Mouse (Mus musculus): ENCODE results near the gene Wdr43. TPM values are rescaled to one million over a fixed set of nuclear protein-coding genes. Genes with fewer than 3 reads are reported as not detected.
"Not testable (repeated sequence)": the region's sequence is repeated elsewhere in the genome, so short reads cannot be mapped to it uniquely, and the experiment has no call there.

Gene Wdr43
- total and polyA plus RNA-seq, 3 experiments = 175 to 393 (median 249) TPM

DNA sequence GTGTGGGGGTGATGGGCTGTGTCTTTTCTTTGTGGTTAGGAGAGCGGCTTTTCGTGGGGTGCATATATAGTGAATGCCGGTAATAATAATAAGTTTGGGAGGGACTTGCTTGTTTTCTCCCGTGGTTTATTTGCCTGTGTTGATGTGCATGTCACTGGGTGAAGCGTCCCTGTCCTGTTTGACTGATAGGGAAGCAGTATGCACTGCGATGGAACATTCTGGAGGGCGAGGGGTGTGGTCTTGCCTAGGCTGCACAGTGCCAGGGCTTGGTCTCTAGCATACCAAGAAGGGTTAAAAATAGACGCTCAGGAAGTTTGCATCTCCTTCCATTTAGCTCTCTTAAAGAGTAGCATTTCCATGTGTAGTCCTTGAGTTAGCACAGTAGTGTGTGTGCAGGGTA, 21.1 kb downstream of the Wdr43 start:
- H3K79me2 ChIP-seq (ENCODE audit: control insufficient read depth, insufficient read depth, low read length, poor library complexity) = peaks cover 7% of the 10 kb centered on the region; the same call in 1 of the 2 replicates
- no peaks in the 10 kb centered on the region for H3K9me3 ChIP-seq (replicated peaks; ENCODE audit: insufficient read depth, low read length)
- H3K36me3 ChIP-seq (ENCODE audit: control insufficient read depth in 1 of 2, insufficient read depth in 2 of 2, low read length in 2 of 2) = peaks cover 0 to 58% of the 10 kb centered on the region in 2 experiments; a peak in 2 of 4 replicates
- no peaks in the 10 kb centered on the region for H3K27me3 ChIP-seq (ENCODE audit: control insufficient read depth in 1 of 2, insufficient read depth in 2 of 2, low read length in 2 of 2)
- no peak overlapping the region for H3K27ac ChIP-seq (ENCODE audit: control insufficient read depth, low read depth, low read length)
- DNase-seq (ENCODE audit: low read depth, low spot score) = no peak
- H3K4me1 ChIP-seq (ENCODE audit: control insufficient read depth in 1 of 2, insufficient read depth in 2 of 2, low read length in 2 of 2) = no peaks in the 10 kb centered on the region
- H3K4me3 ChIP-seq (ENCODE audit: control insufficient read depth in 1 of 2, insufficient read depth in 1 of 2, low read depth in 2 of 2, low read length in 2 of 2) = no peak overlapping the region
- TF ChIP-seq RAD21 (IDR thresholded peaks at IDR 0.05; ENCODE audit: low read depth, low read length) (no peak), HCFC1 (IDR thresholded peaks at IDR 0.05; ENCODE audit: low read depth, low read length) (no peak), GATA1 (IDR thresholded peaks at IDR 0.05; ENCODE audit: low read depth, low read length) (no peak), POLR2A (IDR thresholded peaks at IDR 0.05; ENCODE audit: control insufficient read depth in 1 of 2, insufficient read depth in 1 of 2, low read depth in 1 of 2, low read length in 2 of 2, poor library complexity in 1 of 2) (no peak), EP300 (IDR thresholded peaks at IDR 0.05; ENCODE audit: low read depth in 1 of 2, low read length in 2 of 2) (no peak), MAX (IDR thresholded peaks at IDR 0.05; ENCODE audit: low read length) (no peak), CHD2 (IDR thresholded peaks at IDR 0.05; ENCODE audit: low read length) (no peak), ZC3H11A (IDR thresholded peaks at IDR 0.05; ENCODE audit: low read depth, low read length) (no peak), MYC (IDR thresholded peaks at IDR 0.05; ENCODE audit: low read depth, low read length) (no peak), TCF12 (IDR thresholded peaks at IDR 0.05; ENCODE audit: low read depth, low read length) (no peak), POLR2AphosphoS5 (IDR thresholded peaks at IDR 0.05; ENCODE audit: borderline replicate concordance, low read depth, low read length) (no peak), NELFE (IDR thresholded peaks at IDR 0.05; ENCODE audit: low read depth, low read length) (no peak), TBP (IDR thresholded peaks at IDR 0.05; ENCODE audit: low read depth, low read length) (no peak), CHD1 (IDR thresholded peaks at IDR 0.05; ENCODE audit: low read depth, low read length) (no peak), ZKSCAN1 (IDR thresholded peaks at IDR 0.05; ENCODE audit: low read depth, low read length) (no peak), ELF1 (IDR thresholded peaks at IDR 0.05; ENCODE audit: low read depth, low read length) (no peak), NRF1 (IDR thresholded peaks at IDR 0.05; ENCODE audit: insufficient read depth, low read depth, low read length, poor library complexity, severe bottlenecking) (no peak), MAFK (IDR thresholded peaks at IDR 0.05; ENCODE audit: borderline replicate concordance, low read depth, low read length) (no peak), BHLHE40 (IDR thresholded peaks at IDR 0.05; ENCODE audit: borderline replicate concordance, low read depth, low read length) (no peak)
- no peak overlapping the region for H3K9ac ChIP-seq (ENCODE audit: control insufficient read depth, low read depth, low read length, poor library complexity, severe bottlenecking)

DNA sequence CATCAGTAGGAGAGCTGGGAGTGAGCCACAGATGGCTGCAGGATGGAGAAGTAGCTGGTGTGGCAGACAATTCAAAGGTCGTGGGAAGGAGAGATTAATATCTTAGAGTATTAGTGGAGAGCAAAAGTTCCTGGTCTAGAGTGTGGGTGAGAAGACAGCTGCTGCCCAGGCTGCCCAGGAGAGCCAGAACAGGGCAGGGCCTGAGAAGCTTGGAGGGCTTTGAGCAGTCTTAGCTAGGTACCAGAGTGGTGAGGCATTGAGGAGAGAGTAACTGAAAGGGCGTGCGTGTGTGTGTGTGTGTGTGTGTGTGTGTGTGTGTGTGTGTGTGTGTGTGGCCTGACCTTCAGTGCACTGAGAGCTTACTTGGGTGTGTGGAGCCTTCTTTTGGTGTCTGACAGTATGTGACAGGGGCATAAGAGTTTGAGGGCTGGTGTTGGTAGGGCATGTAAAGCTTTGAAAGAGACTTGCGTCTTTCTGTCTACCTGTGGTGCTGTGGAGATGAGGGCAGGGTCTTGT, 22.1 kb downstream of the Wdr43 start:
- Histone ChIP-seq H3K27ac (ENCODE audit: control insufficient read depth, low read depth, low read length) (no peak overlapping the region), H3K9me3 (replicated peaks; ENCODE audit: insufficient read depth, low read length) (no peaks in the 10 kb centered on the region), H3K9ac (ENCODE audit: control insufficient read depth, low read depth, low read length, poor library complexity, severe bottlenecking) (no peak overlapping the region), H3K79me2 (ENCODE audit: control insufficient read depth, insufficient read depth, low read length, poor library complexity) (peaks cover 7% of the 10 kb centered on the region), H3K36me3 (ENCODE audit: control insufficient read depth in 1 of 2, insufficient read depth in 2 of 2, low read length in 2 of 2) (peaks cover 0 to 59% of the 10 kb centered on the region in 2 experiments; a peak in 2 of 4 replicates), H3K27me3 (ENCODE audit: control insufficient read depth in 1 of 2, insufficient read depth in 2 of 2, low read length in 2 of 2) (no peaks in the 10 kb centered on the region), H3K4me1 (ENCODE audit: control insufficient read depth in 1 of 2, insufficient read depth in 2 of 2, low read length in 2 of 2) (no peaks in the 10 kb centered on the region), H3K4me3 (ENCODE audit: control insufficient read depth in 1 of 2, insufficient read depth in 1 of 2, low read depth in 2 of 2, low read length in 2 of 2) (no peak overlapping the region)
- TF ChIP-seq USF1 (IDR thresholded peaks at IDR 0.05; ENCODE audit: low read depth, low read length) = no peak
- TF ChIP-seq TAL1 (IDR thresholded peaks at IDR 0.05; ENCODE audit: low read length) = no peak
- TF ChIP-seq UBTF (IDR thresholded peaks at IDR 0.05; ENCODE audit: borderline replicate concordance, insufficient read depth, low read depth, low read length) = no peak
- TF ChIP-seq MYB (IDR thresholded peaks at IDR 0.05; ENCODE audit: low read depth, low read length) = no peak
- DNase-seq (ENCODE audit: low read depth, low spot score) = no peak

DNA sequence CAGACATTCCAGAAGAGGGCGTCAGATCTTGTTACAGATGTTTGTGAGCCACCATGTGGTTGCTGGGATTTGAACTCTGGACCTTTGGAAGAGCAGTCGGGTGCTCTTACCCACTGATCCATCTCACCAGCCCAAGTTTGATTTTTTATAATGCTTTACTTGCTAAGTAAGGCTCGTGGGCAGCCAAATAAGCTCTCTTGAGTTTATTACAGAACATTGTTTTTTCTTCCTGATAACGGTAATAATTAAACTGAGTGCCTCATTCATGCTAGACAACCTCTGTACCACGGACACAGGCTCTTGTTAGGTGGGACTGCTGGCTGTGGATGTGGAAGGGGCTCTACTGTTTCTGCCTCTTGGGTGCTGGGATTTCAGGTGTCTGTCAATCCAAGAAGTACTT, 23.4 kb downstream of the Wdr43 start:
- H3K36me3 ChIP-seq (ENCODE audit: control insufficient read depth in 1 of 2, insufficient read depth in 2 of 2, low read length in 2 of 2) = peaks cover 0 to 61% of the 10 kb centered on the region in 2 experiments; a peak in 2 of 4 replicates
- H3K9ac ChIP-seq (ENCODE audit: control insufficient read depth, low read depth, low read length, poor library complexity, severe bottlenecking); H3K4me1 ChIP-seq (ENCODE audit: control insufficient read depth in 1 of 2, insufficient read depth in 2 of 2, low read length in 2 of 2); H3K4me3 ChIP-seq (ENCODE audit: control insufficient read depth in 1 of 2, insufficient read depth in 1 of 2, low read depth in 2 of 2, low read length in 2 of 2); H3K27ac ChIP-seq (ENCODE audit: control insufficient read depth, low read depth, low read length); H3K79me2 ChIP-seq (ENCODE audit: control insufficient read depth, insufficient read depth, low read length, poor library complexity); DNase-seq (ENCODE audit: low read depth, low spot score); H3K9me3 ChIP-seq (replicated peaks; ENCODE audit: insufficient read depth, low read length); H3K27me3 ChIP-seq (ENCODE audit: control insufficient read depth in 1 of 2, insufficient read depth in 2 of 2, low read length in 2 of 2): not testable (repeated sequence)
